In genomic region chr16:21488413-21488812, GRCm38 (mm10) we compare ENCODE assay signal across 8 mouse cellular contexts.
DNase-seq lines count a peak whose midpoint lies in the region; ATAC-seq lines count a peak whose summit lies in the region.

No protein-coding gene starts in this region.

- no peak overlapping the region for H3K4me2 ChIP-seq in neural tube, embryonic 13.5 days

- no peaks in the 10 kb centered on the region for H3K9me3 ChIP-seq in embryonic facial prominence, embryonic 10.5 days
- H3K9me3 ChIP-seq in neural tube, embryonic 13.5 days, result no peaks in the 10 kb centered on the region

- DNase-seq in ovary, postnatal 14 days (ENCODE audit: low spot score), result peak; percentile 44
- no peak for DNase-seq in ovary, adult 18-20 months (ENCODE audit: low spot score)
- DNase-seq in adrenal gland, postnatal 10 days, result peak; percentile 74
- DNase-seq in embryonic facial prominence, embryonic 10.5 days (ENCODE audit: low spot score), result peak; percentile 58
- peak; percentile 3 for DNase-seq in hindlimb bud, embryonic 11.5 days (ENCODE audit: extremely low spot score, low read depth, low spot score)
- peak; percentile 67 to 82 for DNase-seq in left cerebral cortex, postnatal 25 days (ENCODE audit: low spot score in 2 of 2)
- peak; percentile 75 for DNase-seq in thymus, postnatal 4 days

- no peak overlapping the region for H3K9ac ChIP-seq in neural tube, embryonic 13.5 days

- 58% methylated on average over 4 of the region's 4 CpGs for WGBS in embryonic facial prominence, embryonic 10.5 days
- WGBS in neural tube, embryonic 13.5 days, result 50% methylated on average over 4 of the region's 4 CpGs

- 0 out of 2 replicates have a peak, but pooled peaks cover 5% of the 10 kb centered on the region for H3K4me1 ChIP-seq in embryonic facial prominence, embryonic 10.5 days
- peaks cover 15% of the 10 kb centered on the region for H3K4me1 ChIP-seq in neural tube, embryonic 13.5 days (replicated peaks)

- H3K27me3 ChIP-seq in embryonic facial prominence, embryonic 10.5 days (replicated peaks; ENCODE audit: low read depth, poor library complexity, severe bottlenecking), result no peaks in the 10 kb centered on the region
- no peaks in the 10 kb centered on the region for H3K27me3 ChIP-seq in neural tube, embryonic 13.5 days

- ATAC-seq in neural tube, embryonic 13.5 days (ENCODE audit: low read depth), result 0 out of 2 replicates have a peak, but pooled peaks have one; percentile 19

- H3K36me3 ChIP-seq in embryonic facial prominence, embryonic 10.5 days (replicated peaks), result no peaks in the 10 kb centered on the region
- H3K36me3 ChIP-seq in neural tube, embryonic 13.5 days, result peaks cover 4% of the 10 kb centered on the region; the same call in 1 of the 2 replicates

- intact Hi-C loops in left cerebral cortex, postnatal 25 days (cut with DNase I), result loop anchor here (2.0 to 5.0 kb wide), 3 partner anchors 239 to 329 kb away; no protein-coding TSS in a partner anchor

- H3K4me3 ChIP-seq in embryonic facial prominence, embryonic 10.5 days, result no peak overlapping the region
- no peak overlapping the region for H3K4me3 ChIP-seq in neural tube, embryonic 13.5 days

- no peak overlapping the region for H3K27ac ChIP-seq in embryonic facial prominence, embryonic 10.5 days (replicated peaks)
- no peak overlapping the region for H3K27ac ChIP-seq in neural tube, embryonic 13.5 days (replicated peaks)
